Mouse (Mus musculus): ENCODE results near the gene Trmt1. TPM values are rescaled to one million over a fixed set of nuclear protein-coding genes. Genes with fewer than 3 reads are reported as not detected.

The Trmt1 gene
- total and polyA plus RNA-seq, 2 experiments = 20.7 to 58.6 TPM

GRCm38 (mm10) chr8:84739401-84739742 is 53.3 kb downstream of the Trmt1 start:
- Histone ChIP-seq H3K27ac (replicated peaks; ENCODE audit: insufficient read depth, low read depth, low read length) (no peak overlapping the region), H3K27me3 (ENCODE audit: control insufficient read depth, insufficient read depth, low read length) (no peaks in the 10 kb centered on the region), H3K9ac (ENCODE audit: low read depth, low read length) (no peak overlapping the region), H3K79me2 (ENCODE audit: control insufficient read depth, insufficient read depth, low read length) (peaks cover 59% of the 10 kb centered on the region), H3K36me3 (ENCODE audit: control insufficient read depth, insufficient read depth, low read length) (no peaks in the 10 kb centered on the region), H3K4me3 (ENCODE audit: insufficient read depth, low read depth, low read length) (no peak overlapping the region), H3K4me1 (ENCODE audit: control insufficient read depth, insufficient read depth, low read length) (peaks cover 19% of the 10 kb centered on the region)
- DNase-seq (ENCODE audit: extremely low read depth, low read depth, low spot score) = no peak
- WGBS = 28% methylated on average over 1 of the region's 1 CpGs
- TF ChIP-seq POLR2A (IDR thresholded peaks at IDR 0.05; ENCODE audit: extremely low read depth, insufficient read depth, low read length) (no peak), CTCF (IDR thresholded peaks at IDR 0.05; ENCODE audit: low read depth, low read length) (no peak)

- Histone ChIP-seq H3K27ac (replicated peaks; ENCODE audit: insufficient read depth, low read depth, low read length) (no peak overlapping the region), H3K9ac (ENCODE audit: low read depth, low read length) (no peak overlapping the region), H3K27me3 (ENCODE audit: control insufficient read depth, insufficient read depth, low read length) (no peaks in the 10 kb centered on the region), H3K36me3 (ENCODE audit: control insufficient read depth, insufficient read depth, low read length) (no peaks in the 10 kb centered on the region), H3K4me1 (ENCODE audit: control insufficient read depth, insufficient read depth, low read length) (peaks cover 33% of the 10 kb centered on the region), H3K79me2 (ENCODE audit: control insufficient read depth, insufficient read depth, low read length) (peaks cover 57% of the 10 kb centered on the region), H3K4me3 (ENCODE audit: insufficient read depth, low read depth, low read length) (no peak overlapping the region)
- no peak for DNase-seq (ENCODE audit: extremely low read depth, low read depth, low spot score)
- WGBS = 52% methylated on average over 13 of the region's 13 CpGs
- TF ChIP-seq POLR2A (IDR thresholded peaks at IDR 0.05; ENCODE audit: extremely low read depth, insufficient read depth, low read length) = no peak
Observed at GRCm38 (mm10) chr8:84740895-84741843, 55.1 kb downstream of the Trmt1 start.

- TF ChIP-seq CTCF (IDR thresholded peaks at IDR 0.05; ENCODE audit: low read depth, low read length) = no peak
- no peak for TF ChIP-seq POLR2A (IDR thresholded peaks at IDR 0.05; ENCODE audit: extremely low read depth, insufficient read depth, low read length)
- 77% methylated on average over 32 of the region's 32 CpGs for WGBS
- peaks cover 36% of the 10 kb centered on the region for H3K4me1 ChIP-seq (ENCODE audit: control insufficient read depth, insufficient read depth, low read length)
- peaks cover 45% of the 10 kb centered on the region for H3K79me2 ChIP-seq (ENCODE audit: control insufficient read depth, insufficient read depth, low read length)
- no peak for DNase-seq (ENCODE audit: extremely low read depth, low read depth, low spot score)
- no peaks in the 10 kb centered on the region for H3K27me3 ChIP-seq (ENCODE audit: control insufficient read depth, insufficient read depth, low read length)
- H3K27ac ChIP-seq (replicated peaks; ENCODE audit: insufficient read depth, low read depth, low read length) = no peak overlapping the region
- H3K36me3 ChIP-seq (ENCODE audit: control insufficient read depth, insufficient read depth, low read length) = no peaks in the 10 kb centered on the region
- H3K4me3 ChIP-seq (ENCODE audit: insufficient read depth, low read depth, low read length) = no peak overlapping the region
- H3K9ac ChIP-seq (ENCODE audit: low read depth, low read length) = no peak overlapping the region
Observed at GRCm38 (mm10) chr8:84742171-84743053, 56.3 kb downstream of the Trmt1 start.

DNA sequence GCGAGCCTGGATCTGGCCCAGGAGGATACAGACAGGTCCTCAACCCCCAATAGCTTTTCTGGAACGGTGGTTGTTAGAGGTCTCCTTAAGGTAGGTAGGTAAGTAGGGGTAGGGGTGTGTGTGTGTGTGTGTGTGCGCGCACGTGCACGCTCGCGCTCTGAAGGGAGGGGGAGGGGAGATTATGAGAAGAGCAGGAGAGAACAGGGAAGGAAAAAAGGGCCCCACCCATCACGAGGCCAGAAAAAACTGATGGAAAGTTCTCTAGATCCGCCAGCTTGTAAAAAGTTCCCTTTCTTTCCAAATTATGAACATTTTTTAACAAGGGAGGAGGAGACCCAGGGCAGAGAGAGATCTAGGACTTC is 56.9 kb downstream of the Trmt1 start:
- no peak for DNase-seq (ENCODE audit: extremely low read depth, low read depth, low spot score)
- Histone ChIP-seq H3K27ac (replicated peaks; ENCODE audit: insufficient read depth, low read depth, low read length) (no peak overlapping the region), H3K4me1 (ENCODE audit: control insufficient read depth, insufficient read depth, low read length) (peaks cover 34% of the 10 kb centered on the region), H3K4me3 (ENCODE audit: insufficient read depth, low read depth, low read length) (no peak overlapping the region), H3K27me3 (ENCODE audit: control insufficient read depth, insufficient read depth, low read length) (no peaks in the 10 kb centered on the region), H3K36me3 (ENCODE audit: control insufficient read depth, insufficient read depth, low read length) (no peaks in the 10 kb centered on the region), H3K79me2 (ENCODE audit: control insufficient read depth, insufficient read depth, low read length) (peaks cover 41% of the 10 kb centered on the region), H3K9ac (ENCODE audit: low read depth, low read length) (no peak overlapping the region)
- no peak for TF ChIP-seq CTCF (IDR thresholded peaks at IDR 0.05; ENCODE audit: low read depth, low read length)
- no peak for TF ChIP-seq POLR2A (IDR thresholded peaks at IDR 0.05; ENCODE audit: extremely low read depth, insufficient read depth, low read length)
- 68% methylated on average over 10 of the region's 10 CpGs for WGBS

DNA sequence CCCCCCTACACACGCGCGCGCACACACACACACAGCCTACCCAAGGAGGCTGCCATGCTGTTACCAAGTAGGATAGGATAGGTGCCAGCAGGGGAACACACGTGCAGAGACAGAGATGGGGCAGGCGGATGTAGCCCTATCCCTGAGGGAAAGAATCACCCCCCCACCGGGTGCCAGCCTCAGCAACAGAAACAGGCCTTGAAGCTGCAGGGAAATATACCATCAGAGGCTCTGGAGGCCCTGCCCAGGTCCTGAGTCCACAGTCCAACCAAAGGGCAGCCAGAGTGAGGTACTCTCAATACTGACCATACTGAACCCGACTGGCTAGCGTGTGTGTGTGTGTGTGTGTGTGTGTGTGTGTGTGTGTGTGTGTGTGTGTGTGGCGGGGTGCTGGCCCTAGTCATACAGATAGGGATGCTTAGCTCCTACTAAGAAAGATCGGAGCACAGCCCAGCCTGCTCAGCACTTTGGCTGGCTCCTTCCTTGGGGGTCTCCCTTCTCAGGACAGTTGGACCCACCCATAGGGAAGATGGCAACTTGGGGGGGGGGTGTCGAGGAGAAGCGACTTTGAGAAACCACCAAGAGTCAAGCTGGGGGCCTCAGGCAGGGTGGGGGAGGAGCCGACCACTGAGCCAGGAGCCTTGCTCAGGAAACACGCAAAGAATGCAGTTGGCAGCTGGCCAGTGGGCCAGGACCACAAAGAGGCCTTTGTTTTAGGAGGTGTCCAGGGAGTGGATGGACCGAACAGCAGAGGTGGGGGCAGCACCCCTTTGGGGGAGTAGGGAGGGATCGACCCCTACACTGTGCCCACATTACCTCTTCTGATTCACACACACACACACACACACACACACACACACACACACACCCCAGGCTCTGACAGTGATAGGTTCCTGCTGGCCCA is 57.7 kb downstream of the Trmt1 start:
- DNase-seq (ENCODE audit: extremely low read depth, low read depth, low spot score) = peak; percentile 83
- H3K36me3 ChIP-seq (ENCODE audit: control insufficient read depth, insufficient read depth, low read length) = no peaks in the 10 kb centered on the region
- peaks cover 37% of the 10 kb centered on the region for H3K79me2 ChIP-seq (ENCODE audit: control insufficient read depth, insufficient read depth, low read length)
- H3K9ac ChIP-seq (ENCODE audit: low read depth, low read length) = no peak overlapping the region
- WGBS = 28% methylated on average over 17 of the region's 17 CpGs
- TF ChIP-seq CTCF (IDR thresholded peaks at IDR 0.05; ENCODE audit: low read depth, low read length) (no peak), POLR2A (IDR thresholded peaks at IDR 0.05; ENCODE audit: extremely low read depth, insufficient read depth, low read length) (no peak)
- H3K27ac ChIP-seq (replicated peaks; ENCODE audit: insufficient read depth, low read depth, low read length) = peak overlapping the region; percentile 14; the same call in 1 of the 2 replicates
- no peaks in the 10 kb centered on the region for H3K27me3 ChIP-seq (ENCODE audit: control insufficient read depth, insufficient read depth, low read length)
- peaks cover 36% of the 10 kb centered on the region for H3K4me1 ChIP-seq (ENCODE audit: control insufficient read depth, insufficient read depth, low read length)
- H3K4me3 ChIP-seq (ENCODE audit: insufficient read depth, low read depth, low read length) = no peak overlapping the region
